Mouse (Mus musculus) small intestine, adult 2 months (tissue): Measurements from ENCODE around the gene Col1a1.

Experiments used
- CTCF ChIP-seq: fragments of 200-500 bp; IDR thresholded peaks from 2 replicates; pipeline ENCODE4 v1.5.1; 2012; ENCODE audit warnings: low read depth, mild to moderate bottlenecking, control low read depth, inconsistent platforms, low read length, moderate library complexity, mixed read lengths; ENCODE audit not compliant: insufficient replicate concordance, insufficient read length; ENCODE audit errors: extremely low read depth
- POLR2A ChIP-seq: fragments of 200-500 bp; IDR thresholded peaks from 2 replicates; pipeline ENCODE4 v1.6.1; 2012; ENCODE audit warnings: low read depth, mild to moderate bottlenecking, control low read depth, inconsistent platforms, low read length, moderate library complexity

- TF ChIP-seq POLR2A: no peak
- TF ChIP-seq CTCF: no peak
Observed at GRCm38 (mm10) chr11:94926431-94926830, 9.6 kb upstream of the Col1a1 start.
